Mouse (Mus musculus): ENCODE data around the gene Ehbp1. TPM values are rescaled to one million over a fixed set of nuclear protein-coding genes. Genes with fewer than 3 reads are reported as not detected.
A peak's percentile ranks its signal among the peaks of the same experiment; 100 is the strongest.

The Ehbp1 gene
- polyA plus RNA-seq, 1 experiment = 2.5 TPM

GRCm38 (mm10) chr11:22225619-22226018 is 116.5 kb downstream of the Ehbp1 start:
- DNase-seq = peak; percentile 40
- Histone ChIP-seq H3K4me3 (ENCODE audit: insufficient read depth, low read depth, low read length) (no peak overlapping the region), H3K27ac (ENCODE audit: insufficient read depth, low read depth, low read length) (no peak overlapping the region), H3K27me3 (replicated peaks; ENCODE audit: control insufficient read depth, insufficient read depth, low read length) (no peaks in the 10 kb centered on the region), H3K36me3 (ENCODE audit: control insufficient read depth, insufficient read depth, low read length) (no peaks in the 10 kb centered on the region), H3K4me1 (ENCODE audit: control insufficient read depth, insufficient read depth, low read length) (no peaks in the 10 kb centered on the region)
- 30% methylated on average over 2 of the region's 2 CpGs for WGBS
- TF ChIP-seq CTCF (conservative IDR thresholded peaks at IDR 0.05; ENCODE audit: insufficient read depth, insufficient read length, low read depth, low read length) (no peak), POLR2A (IDR thresholded peaks at IDR 0.05; ENCODE audit: low read depth, low read length) (no peak)

DNA sequence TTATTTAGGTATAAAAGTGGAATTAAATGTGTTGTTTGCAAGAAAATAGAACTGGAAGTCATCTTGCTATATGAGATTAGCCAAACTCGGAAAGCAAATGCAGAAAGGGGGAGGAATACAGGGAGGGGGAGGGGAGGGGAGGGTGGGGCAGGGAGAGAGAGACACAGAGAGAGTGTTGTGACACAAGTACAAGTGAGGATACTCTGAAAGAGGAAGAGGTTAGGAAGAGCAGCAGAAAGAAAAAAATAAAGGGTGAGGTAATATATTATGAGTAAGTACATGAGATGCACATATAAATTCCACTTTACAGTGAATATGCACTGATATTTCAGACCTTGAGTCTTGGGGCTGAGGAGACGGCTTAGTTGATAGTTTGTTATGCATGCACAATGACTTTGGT is 123.9 kb downstream of the Ehbp1 start:
- Histone ChIP-seq H3K4me3 (ENCODE audit: insufficient read depth, low read depth, low read length) (no peak overlapping the region), H3K27ac (ENCODE audit: insufficient read depth, low read depth, low read length) (no peak overlapping the region), H3K27me3 (replicated peaks; ENCODE audit: control insufficient read depth, insufficient read depth, low read length) (no peaks in the 10 kb centered on the region), H3K4me1 (ENCODE audit: control insufficient read depth, insufficient read depth, low read length) (no peaks in the 10 kb centered on the region), H3K36me3 (ENCODE audit: control insufficient read depth, insufficient read depth, low read length) (no peaks in the 10 kb centered on the region)
- DNase-seq = no peak
- WGBS = 92% methylated on average over 2 of the region's 2 CpGs
- TF ChIP-seq CTCF (conservative IDR thresholded peaks at IDR 0.05; ENCODE audit: insufficient read depth, insufficient read length, low read depth, low read length) (no peak), POLR2A (IDR thresholded peaks at IDR 0.05; ENCODE audit: low read depth, low read length) (no peak)

DNA sequence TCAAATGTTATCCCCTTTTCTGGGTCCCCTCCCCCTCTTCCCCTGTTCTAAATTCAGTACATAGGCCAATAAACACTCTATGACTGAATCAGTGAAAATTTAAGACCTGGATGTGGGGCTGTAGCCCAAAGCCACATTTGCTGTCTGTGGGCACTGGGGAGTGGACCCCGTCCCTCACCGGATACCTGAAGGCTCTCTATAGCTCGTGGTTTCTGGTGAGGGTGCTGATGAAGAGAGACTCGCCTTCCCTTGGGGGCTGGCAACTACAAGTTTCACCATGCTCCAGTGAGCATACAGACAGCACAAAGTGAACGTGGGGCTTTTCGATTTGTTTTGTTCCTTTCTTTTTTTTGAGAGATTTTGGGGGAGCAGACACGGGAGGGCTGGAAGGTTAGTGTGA is 125.2 kb downstream of the Ehbp1 start:
- H3K4me3 ChIP-seq (ENCODE audit: insufficient read depth, low read depth, low read length) = no peak overlapping the region
- no peaks in the 10 kb centered on the region for H3K36me3 ChIP-seq (ENCODE audit: control insufficient read depth, insufficient read depth, low read length)
- H3K4me1 ChIP-seq (ENCODE audit: control insufficient read depth, insufficient read depth, low read length) = no peaks in the 10 kb centered on the region
- TF ChIP-seq POLR2A (IDR thresholded peaks at IDR 0.05; ENCODE audit: low read depth, low read length) (no peak), CTCF (conservative IDR thresholded peaks at IDR 0.05; ENCODE audit: insufficient read depth, insufficient read length, low read depth, low read length) (no peak)
- no peak for DNase-seq
- WGBS = 83% methylated on average over 7 of the region's 7 CpGs
- H3K27me3 ChIP-seq (replicated peaks; ENCODE audit: control insufficient read depth, insufficient read depth, low read length) = no peaks in the 10 kb centered on the region
- no peak overlapping the region for H3K27ac ChIP-seq (ENCODE audit: insufficient read depth, low read depth, low read length)

GRCm38 (mm10) chr11:22206611-22207010 is 135.5 kb downstream of the Ehbp1 start:
- H3K27me3 ChIP-seq (replicated peaks; ENCODE audit: control insufficient read depth, insufficient read depth, low read length) = no peaks in the 10 kb centered on the region
- WGBS = 38% methylated on average over 1 of the region's 1 CpGs
- no peak for TF ChIP-seq POLR2A (IDR thresholded peaks at IDR 0.05; ENCODE audit: low read depth, low read length)
- no peak for TF ChIP-seq CTCF (conservative IDR thresholded peaks at IDR 0.05; ENCODE audit: insufficient read depth, insufficient read length, low read depth, low read length)
- H3K4me3 ChIP-seq (ENCODE audit: insufficient read depth, low read depth, low read length) = no peak overlapping the region
- no peak overlapping the region for H3K27ac ChIP-seq (ENCODE audit: insufficient read depth, low read depth, low read length)
- DNase-seq = peak; percentile 42
- no peaks in the 10 kb centered on the region for H3K4me1 ChIP-seq (ENCODE audit: control insufficient read depth, insufficient read depth, low read length)
- H3K36me3 ChIP-seq (ENCODE audit: control insufficient read depth, insufficient read depth, low read length) = no peaks in the 10 kb centered on the region

DNA sequence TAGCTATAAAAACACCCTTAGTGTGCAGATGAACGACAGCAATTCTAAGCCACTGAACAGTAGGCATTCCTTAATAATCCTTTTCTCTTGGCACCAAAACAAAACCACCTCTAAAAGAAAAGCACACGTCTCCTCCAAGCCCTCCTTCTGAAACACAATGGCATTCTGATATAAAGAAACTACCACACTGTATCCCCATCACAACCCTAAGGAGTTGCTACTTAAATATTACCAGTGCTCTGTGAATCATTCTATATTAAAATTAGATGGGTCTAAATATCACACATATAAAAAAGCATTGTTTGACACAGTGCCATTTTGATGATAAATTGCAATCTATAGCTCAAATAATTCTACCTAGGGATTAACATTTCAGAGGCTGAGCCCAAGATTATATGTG is 135.9 kb downstream of the Ehbp1 start:
- WGBS = 69% methylated on average over 2 of the region's 2 CpGs
- no peak for DNase-seq

DNA sequence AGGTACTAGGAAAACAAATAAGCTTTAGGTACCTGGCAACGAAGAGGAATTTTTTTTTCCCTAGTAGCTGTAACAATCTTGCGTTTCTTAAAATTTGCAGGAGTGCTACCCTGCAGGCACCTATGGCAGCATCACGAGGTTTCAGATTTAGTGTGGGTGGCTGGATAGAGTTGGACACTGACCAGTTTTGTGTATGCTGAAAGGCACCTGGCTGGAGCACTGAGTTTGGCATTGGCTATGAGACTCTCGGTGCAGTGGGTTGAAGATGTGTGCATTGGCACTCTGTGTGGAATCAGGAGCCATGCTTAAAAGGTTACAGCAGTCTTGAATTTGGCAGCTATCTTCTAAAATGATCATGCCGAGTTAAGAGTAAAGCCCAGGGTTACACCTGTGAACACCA is 138.7 kb downstream of the Ehbp1 start:
- DNase-seq = no peak
- 90% methylated on average over 5 of the region's 5 CpGs for WGBS
- Histone ChIP-seq H3K4me1 (ENCODE audit: control insufficient read depth, insufficient read depth, low read length) (no peaks in the 10 kb centered on the region), H3K27me3 (replicated peaks; ENCODE audit: control insufficient read depth, insufficient read depth, low read length) (no peaks in the 10 kb centered on the region), H3K36me3 (ENCODE audit: control insufficient read depth, insufficient read depth, low read length) (no peaks in the 10 kb centered on the region), H3K27ac (ENCODE audit: insufficient read depth, low read depth, low read length) (no peak overlapping the region), H3K4me3 (ENCODE audit: insufficient read depth, low read depth, low read length) (no peak overlapping the region)
- no peak for TF ChIP-seq POLR2A (IDR thresholded peaks at IDR 0.05; ENCODE audit: low read depth, low read length)
- no peak for TF ChIP-seq CTCF (conservative IDR thresholded peaks at IDR 0.05; ENCODE audit: insufficient read depth, insufficient read length, low read depth, low read length)

More for the DNA sequence above, 135.9 kb downstream of the Ehbp1 start:
- H3K36me3 ChIP-seq (ENCODE audit: control insufficient read depth, insufficient read depth, low read length) = no peaks in the 10 kb centered on the region
- no peak overlapping the region for H3K4me3 ChIP-seq (ENCODE audit: insufficient read depth, low read depth, low read length)
- TF ChIP-seq CTCF (conservative IDR thresholded peaks at IDR 0.05; ENCODE audit: insufficient read depth, insufficient read length, low read depth, low read length) (no peak), POLR2A (IDR thresholded peaks at IDR 0.05; ENCODE audit: low read depth, low read length) (no peak)
- no peaks in the 10 kb centered on the region for H3K4me1 ChIP-seq (ENCODE audit: control insufficient read depth, insufficient read depth, low read length)
- no peak overlapping the region for H3K27ac ChIP-seq (ENCODE audit: insufficient read depth, low read depth, low read length)
- no peaks in the 10 kb centered on the region for H3K27me3 ChIP-seq (replicated peaks; ENCODE audit: control insufficient read depth, insufficient read depth, low read length)

- 95% methylated on average over 8 of the region's 8 CpGs for WGBS
- DNase-seq = no peak
- no peak overlapping the region for H3K4me3 ChIP-seq (ENCODE audit: insufficient read depth, low read depth, low read length)
- no peaks in the 10 kb centered on the region for H3K36me3 ChIP-seq (ENCODE audit: control insufficient read depth, insufficient read depth, low read length)
- TF ChIP-seq CTCF (conservative IDR thresholded peaks at IDR 0.05; ENCODE audit: insufficient read depth, insufficient read length, low read depth, low read length) (no peak), POLR2A (IDR thresholded peaks at IDR 0.05; ENCODE audit: low read depth, low read length) (no peak)
- no peak overlapping the region for H3K27ac ChIP-seq (ENCODE audit: insufficient read depth, low read depth, low read length)
- peaks cover 12% of the 10 kb centered on the region for H3K4me1 ChIP-seq (ENCODE audit: control insufficient read depth, insufficient read depth, low read length)
- no peaks in the 10 kb centered on the region for H3K27me3 ChIP-seq (replicated peaks; ENCODE audit: control insufficient read depth, insufficient read depth, low read length)
Observed at GRCm38 (mm10) chr11:22201125-22201524, 141.0 kb downstream of the Ehbp1 start.

DNA sequence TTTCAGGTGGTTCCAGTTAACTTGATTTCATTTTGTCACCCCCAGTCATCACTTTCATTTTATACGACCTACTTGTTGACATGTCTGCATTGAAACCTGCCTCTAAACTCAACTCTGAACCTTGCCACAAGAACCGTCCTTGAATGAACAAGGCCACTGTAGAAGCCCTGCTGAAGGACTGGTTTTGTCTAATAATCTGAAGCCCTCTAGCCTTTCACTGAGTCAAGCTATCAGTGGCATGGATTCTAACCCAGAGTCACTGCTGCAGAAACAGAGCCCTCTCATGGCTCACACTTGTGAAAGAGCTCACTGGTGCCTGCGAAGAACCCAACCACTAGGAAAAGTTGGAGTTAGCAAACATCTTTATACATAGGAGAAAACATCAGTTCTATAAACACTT is 142.2 kb downstream of the Ehbp1 start:
- Histone ChIP-seq H3K4me3 (ENCODE audit: insufficient read depth, low read depth, low read length) (no peak overlapping the region), H3K27ac (ENCODE audit: insufficient read depth, low read depth, low read length) (peak overlapping the region; percentile 38; the same call in 1 of the 2 replicates), H3K4me1 (ENCODE audit: control insufficient read depth, insufficient read depth, low read length) (peaks cover 19% of the 10 kb centered on the region), H3K27me3 (replicated peaks; ENCODE audit: control insufficient read depth, insufficient read depth, low read length) (no peaks in the 10 kb centered on the region), H3K36me3 (ENCODE audit: control insufficient read depth, insufficient read depth, low read length) (no peaks in the 10 kb centered on the region)
- 75% methylated on average over 3 of the region's 3 CpGs for WGBS
- DNase-seq = no peak
- no peak for TF ChIP-seq CTCF (conservative IDR thresholded peaks at IDR 0.05; ENCODE audit: insufficient read depth, insufficient read length, low read depth, low read length)
- TF ChIP-seq POLR2A (IDR thresholded peaks at IDR 0.05; ENCODE audit: low read depth, low read length) = no peak

All from kidney, adult 2 months (tissue).